Mouse (Mus musculus): ENCODE measurements around the gene Olfr1066.
"Not testable (repeated sequence)": the region's sequence is repeated elsewhere in the genome, so short reads cannot be mapped to it uniquely, and the experiment has no call there.

Gene Olfr1066

DNA sequence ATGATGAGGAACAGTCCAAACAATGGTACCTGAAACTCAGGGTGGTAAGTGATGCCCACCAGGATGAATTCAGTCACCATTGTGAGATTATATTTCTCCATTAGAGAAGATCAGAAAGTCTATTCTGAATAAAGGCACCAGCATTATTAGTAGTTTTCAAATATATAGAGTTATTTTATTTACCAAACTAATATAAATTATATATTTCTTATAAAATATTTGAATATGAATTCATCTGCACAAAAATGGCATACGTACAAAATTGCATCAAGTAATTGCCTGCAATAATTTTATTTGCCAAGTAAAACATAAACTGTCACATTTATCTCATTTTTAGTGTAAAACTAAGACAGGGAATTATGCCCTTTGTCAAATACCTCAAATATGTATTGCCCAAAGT lies at the start of gene Olfr1066:
Gene Olfr1066 (minus strand): TSS at position 101 of the 400 bp plus-strand sequence.
- DNase-seq (ENCODE audit: low spot score): no peak

DNA sequence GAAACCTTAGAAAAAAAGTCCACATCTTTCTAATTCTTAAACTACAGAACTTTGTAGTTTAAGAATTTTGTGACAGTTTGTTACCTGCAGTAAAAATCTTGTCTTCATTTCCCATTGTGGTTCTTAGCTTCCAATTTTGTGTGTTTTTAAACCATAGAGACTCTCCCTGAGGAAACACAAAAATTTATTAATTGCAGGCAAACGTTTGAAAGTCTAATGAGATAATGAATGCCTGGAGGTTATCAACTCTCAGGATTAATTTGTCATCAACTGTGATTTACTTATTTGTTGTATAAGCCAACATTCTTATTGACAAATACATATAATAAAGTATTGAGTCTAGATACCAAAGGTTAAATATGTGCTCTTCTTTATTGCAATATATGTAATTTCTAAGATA lies 31.2 kb upstream of the Olfr1066 start, which contains the start of gene Olfr228:
Gene Olfr228 (minus strand): TSS at position 101 of the 400 bp plus-strand sequence.
- DNase-seq (ENCODE audit: low spot score): no peak

DNA sequence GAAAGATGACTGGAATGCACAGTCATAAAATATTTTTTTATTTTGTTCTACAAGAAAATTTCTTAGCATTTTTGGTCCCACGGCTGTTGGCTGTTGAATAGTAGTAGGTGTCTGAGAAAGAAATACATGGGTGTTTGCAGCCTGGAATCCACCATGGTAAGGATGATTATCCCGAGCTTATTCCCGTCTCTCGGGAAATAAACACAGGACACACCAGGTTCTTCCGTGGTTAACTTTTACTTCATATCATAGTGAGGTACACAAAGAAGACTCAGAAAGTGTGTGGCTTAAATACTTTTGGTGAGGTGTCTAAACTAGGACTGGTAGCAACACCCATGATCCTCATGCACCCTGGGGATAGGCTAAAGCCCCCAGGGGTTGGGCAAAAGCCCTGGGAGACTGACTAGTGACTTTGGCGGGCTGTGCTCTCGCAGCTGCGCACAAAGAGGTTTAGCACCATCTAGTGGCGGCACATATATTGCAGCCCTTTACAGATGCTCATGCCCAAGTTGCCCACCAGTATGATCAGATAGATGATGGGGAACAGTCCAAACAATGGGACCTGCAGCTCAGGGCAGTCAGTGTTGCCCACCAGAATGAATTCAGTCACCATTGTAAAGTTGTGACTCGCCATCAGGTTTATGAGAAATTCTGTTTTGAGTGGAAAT lies 8.5 kb upstream of the Olfr1066 start:
- no peak for DNase-seq (ENCODE audit: low spot score)

- no peak for DNase-seq (ENCODE audit: low spot score)
These were observed 4.4 kb upstream of the Olfr1066 start for GRCm38 (mm10) chr2:86460434-86460833.

DNA sequence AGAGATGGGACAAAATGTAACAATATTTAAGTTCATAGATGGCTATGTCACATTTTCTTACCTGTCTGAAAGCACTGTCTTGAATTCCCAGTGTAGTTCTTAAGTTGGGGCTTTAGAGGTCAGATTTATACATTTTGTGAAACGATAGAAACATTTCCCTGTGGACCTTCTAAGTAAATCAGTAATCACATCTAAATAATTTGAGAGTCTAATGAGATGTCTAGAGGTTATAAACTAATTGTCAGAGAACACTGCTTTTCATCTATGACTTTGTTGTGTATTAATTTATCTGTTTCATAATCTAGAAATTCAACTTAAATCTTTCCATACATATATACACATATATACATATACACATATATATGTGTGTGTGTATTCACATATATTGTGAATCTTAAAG lies 5.6 kb downstream of the Olfr1066 start, which contains the start of gene Olfr1065:
Gene Olfr1065 (minus strand): TSS at position 101 of the 400 bp plus-strand sequence.
- not testable (repeated sequence) for DNase-seq (ENCODE audit: low spot score)

DNA sequence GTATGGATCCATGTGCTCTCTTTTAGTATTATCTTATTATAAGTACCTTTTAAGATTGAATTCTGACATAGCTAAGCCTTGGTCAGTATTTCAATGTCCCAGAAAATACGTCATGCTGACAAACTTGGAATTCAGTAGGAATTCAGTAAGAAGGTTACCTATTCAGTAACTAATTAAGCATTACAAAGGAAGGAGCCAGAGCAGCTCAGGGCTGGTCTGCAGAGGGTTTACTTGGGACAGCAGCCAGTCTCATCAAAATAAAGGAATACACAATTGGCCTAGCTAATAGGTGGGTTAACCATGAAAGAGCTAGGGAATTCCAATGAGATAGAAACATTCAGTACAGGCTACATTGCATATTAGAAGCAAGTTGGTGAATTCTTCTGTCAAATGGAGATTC lies 14.0 kb downstream of the Olfr1066 start:
- DNase-seq (ENCODE audit: low spot score): not testable (repeated sequence)

DNA sequence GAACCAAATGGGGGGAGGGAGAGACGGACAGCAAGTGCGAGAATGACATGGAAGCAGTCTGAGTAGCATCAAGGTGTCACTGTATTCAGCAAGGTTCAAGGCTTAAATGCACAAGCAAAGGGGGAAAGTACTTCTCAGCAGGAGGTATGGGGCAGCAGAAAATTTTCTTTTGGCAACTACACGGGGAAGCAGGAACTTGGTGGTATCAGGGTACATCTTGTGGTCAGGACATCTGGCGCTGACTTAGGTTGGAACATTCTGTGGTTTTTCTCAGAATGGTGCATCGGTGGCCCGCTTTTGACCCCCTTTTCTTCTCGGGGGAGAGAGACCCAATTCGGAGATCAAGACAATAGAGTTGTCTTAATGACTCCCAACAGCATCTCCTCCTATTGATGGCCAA lies 27.6 kb downstream of the Olfr1066 start:
- not testable (repeated sequence) for DNase-seq (ENCODE audit: low spot score)

GRCm38 (mm10) chr2:86426649-86427048 lies 29.4 kb downstream of the Olfr1066 start, which contains the start of gene Olfr1062:
Olfr1062 (minus strand) TSS chr2:86426749.
- not testable (repeated sequence) for DNase-seq (ENCODE audit: low spot score)

GRCm38 (mm10) chr2:86413950-86414349 lies 42.1 kb downstream of the Olfr1066 start, which contains the start of gene Olfr1061:
Olfr1061 (minus strand) TSS chr2:86414050.
- DNase-seq (ENCODE audit: low spot score): no peak
